Mouse (Mus musculus): ENCODE measurements around the gene Hmga2. TPM values are rescaled to one million over a fixed set of nuclear protein-coding genes. Genes with fewer than 3 reads are reported as not detected.

Gene Hmga2
- 33.2 and 82.1 TPM in 2 replicates for polyA plus RNA-seq (2016; fragmentation: Nextera tagmentation; extraction: Ambion mirVana)

DNA sequence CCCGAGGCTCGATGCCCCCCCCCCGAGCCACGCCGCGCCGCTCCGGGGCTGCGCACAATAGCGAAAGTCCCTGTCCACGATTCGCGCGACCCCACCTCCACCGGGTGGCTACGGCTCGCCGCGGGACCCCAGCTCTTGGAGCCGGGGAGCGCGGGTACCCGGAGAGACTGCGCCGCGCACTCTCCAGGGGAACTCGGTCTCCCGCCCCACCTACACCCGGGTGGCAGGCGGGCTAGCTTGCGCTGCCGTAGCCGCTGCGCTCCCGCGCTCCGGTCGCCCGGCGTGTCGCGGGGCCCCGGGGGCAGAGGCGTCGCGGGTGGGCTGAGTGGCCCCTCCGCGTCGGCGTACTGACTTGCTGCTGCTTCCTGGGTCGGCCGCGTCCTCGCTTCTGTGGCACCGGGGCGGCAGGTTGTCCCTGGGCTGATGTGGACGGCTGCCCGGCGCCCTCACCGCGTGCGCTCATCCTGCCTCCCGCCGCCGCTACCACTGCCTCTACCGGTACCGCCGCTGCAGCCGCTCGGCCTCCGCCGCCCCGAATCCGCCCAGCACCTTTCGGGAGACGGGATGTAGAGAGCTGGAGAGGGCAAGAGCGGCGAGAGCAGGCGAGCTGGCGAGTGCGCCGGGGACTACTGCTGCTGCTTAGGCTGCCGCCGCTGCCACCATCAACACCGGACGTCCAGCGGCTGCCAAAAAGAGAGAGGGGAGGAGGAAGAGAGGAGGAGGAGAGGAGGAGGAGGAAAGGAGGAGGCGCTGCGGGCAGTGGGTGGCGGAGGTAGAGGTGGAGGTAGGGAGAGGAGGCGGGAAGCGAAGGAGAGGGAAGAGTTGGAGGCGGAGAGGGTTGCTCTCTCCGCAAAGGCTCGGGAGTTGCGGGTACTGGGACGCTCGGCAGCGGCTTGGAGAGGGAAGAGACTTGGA is at the start of gene Hmga2:
Hmga2 (minus strand) TSS at position 869 of the 915 bp plus-strand sequence.
- under 1% methylated on average over 99 of the region's 99 CpGs for WGBS
- no peaks in the 10 kb centered on the region for H3K9me3 ChIP-seq
- peaks cover under 1% of the 10 kb centered on the region; the same call in 1 of the 2 replicates for H3K36me3 ChIP-seq
- H3K27ac ChIP-seq: peak within 1 kb of the TSS; percentile 99
- H3K4me3 ChIP-seq: peak within 1 kb of the TSS; percentile 88
- H3K27me3 ChIP-seq (ENCODE audit: insufficient read depth, poor library complexity, severe bottlenecking): no peaks in the 10 kb centered on the region
- peaks cover 18% of the 10 kb centered on the region for H3K4me1 ChIP-seq
- DNase-seq (ENCODE audit: low spot score): no peak

DNA sequence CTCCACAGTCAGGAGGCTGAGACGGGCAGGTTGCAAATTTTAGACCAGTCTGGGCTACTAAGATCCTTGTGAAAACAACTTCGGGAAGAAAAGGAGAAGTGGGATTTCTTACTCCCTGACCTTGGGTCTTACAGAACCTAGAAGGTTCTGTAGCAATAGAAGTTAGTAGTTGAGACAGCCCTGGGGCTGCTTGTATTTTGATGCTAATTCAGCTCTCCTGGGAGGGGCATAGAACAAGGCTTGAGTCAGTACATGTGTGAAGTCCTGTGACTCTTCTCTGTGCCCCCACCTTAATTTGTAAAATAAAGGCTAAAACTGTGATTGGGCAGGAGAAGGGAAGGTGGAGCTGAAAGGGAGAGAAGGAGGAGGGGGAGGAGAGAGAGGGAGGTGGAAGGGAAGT is 46.7 kb upstream of the Hmga2 start:
- H3K27me3 ChIP-seq (ENCODE audit: insufficient read depth, poor library complexity, severe bottlenecking): no peaks in the 10 kb centered on the region
- peaks cover 10% of the 10 kb centered on the region; the same call in 1 of the 2 replicates for H3K4me1 ChIP-seq
- DNase-seq (ENCODE audit: low spot score): no peak
- H3K36me3 ChIP-seq: no peaks in the 10 kb centered on the region
- no peaks in the 10 kb centered on the region for H3K9me3 ChIP-seq
- no peak overlapping the region for H3K27ac ChIP-seq
- H3K4me3 ChIP-seq: no peak overlapping the region
- 85% methylated on average over 2 of the region's 2 CpGs for WGBS

DNA sequence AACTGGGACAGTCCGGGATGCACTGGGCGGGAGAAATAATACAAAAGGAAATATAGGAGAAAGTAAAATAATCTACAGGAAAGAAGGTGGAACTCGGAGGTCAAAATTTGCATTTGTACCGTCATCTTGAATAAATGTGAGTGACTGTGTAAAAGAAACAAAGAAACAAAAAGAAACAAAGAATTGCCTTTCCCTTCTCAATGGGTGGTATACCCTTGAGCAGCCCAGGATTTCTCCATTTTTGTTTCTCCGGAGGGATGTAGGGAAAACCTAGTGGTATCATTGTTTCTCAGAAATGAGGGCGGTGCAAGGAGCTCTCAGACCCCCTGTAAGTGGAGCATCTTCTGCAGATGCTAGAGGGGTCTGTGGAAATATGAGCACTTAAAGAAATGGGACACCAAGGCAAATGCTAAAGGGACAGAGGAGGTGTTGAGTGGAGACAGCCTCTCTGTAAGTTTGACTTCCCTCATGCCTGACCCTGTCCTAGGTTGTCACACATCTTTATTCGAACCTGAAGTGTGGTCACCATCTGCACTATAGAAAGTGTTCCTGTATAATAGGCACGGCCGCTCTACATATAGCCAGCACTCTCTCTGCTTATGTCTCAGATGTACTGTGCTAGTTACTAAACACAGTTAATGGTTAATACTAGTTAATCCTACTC is 45.8 kb upstream of the Hmga2 start:
- Histone ChIP-seq H3K4me1 (peaks cover 10% of the 10 kb centered on the region; the same call in 1 of the 2 replicates), H3K36me3 (no peaks in the 10 kb centered on the region), H3K9me3 (no peaks in the 10 kb centered on the region), H3K4me3 (no peak overlapping the region), H3K27me3 (ENCODE audit: insufficient read depth, poor library complexity, severe bottlenecking) (no peaks in the 10 kb centered on the region), H3K27ac (no peak overlapping the region)
- no peak for DNase-seq (ENCODE audit: low spot score)
- 88% methylated on average over 9 of the region's 9 CpGs for WGBS

DNA sequence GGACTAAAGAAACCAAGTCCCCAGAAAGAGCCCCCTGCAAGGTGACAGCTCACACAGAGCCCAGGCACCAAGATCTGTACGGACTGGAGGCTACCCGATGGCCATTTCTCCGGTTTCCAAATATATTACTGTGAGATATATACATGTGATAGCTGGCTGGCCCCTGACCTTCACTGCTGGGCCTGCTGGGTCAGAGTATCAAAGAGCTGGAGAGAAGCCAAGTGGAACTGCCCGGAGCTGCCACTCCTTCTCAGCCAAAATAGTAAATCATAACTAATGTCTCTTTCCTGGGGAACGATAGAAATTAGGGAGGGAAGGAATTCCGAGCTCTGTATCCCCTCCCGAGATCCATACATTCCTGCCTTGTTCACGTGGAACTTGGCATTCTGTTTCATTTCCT is 40.0 kb upstream of the Hmga2 start:
- WGBS: 53% methylated on average over 8 of the region's 8 CpGs
- Histone ChIP-seq H3K36me3 (no peaks in the 10 kb centered on the region), H3K9me3 (no peaks in the 10 kb centered on the region), H3K4me3 (no peak overlapping the region), H3K27ac (no peak overlapping the region), H3K4me1 (peaks cover 5% of the 10 kb centered on the region; the same call in 1 of the 2 replicates), H3K27me3 (ENCODE audit: insufficient read depth, poor library complexity, severe bottlenecking) (no peaks in the 10 kb centered on the region)
- DNase-seq (ENCODE audit: low spot score): no peak

DNA sequence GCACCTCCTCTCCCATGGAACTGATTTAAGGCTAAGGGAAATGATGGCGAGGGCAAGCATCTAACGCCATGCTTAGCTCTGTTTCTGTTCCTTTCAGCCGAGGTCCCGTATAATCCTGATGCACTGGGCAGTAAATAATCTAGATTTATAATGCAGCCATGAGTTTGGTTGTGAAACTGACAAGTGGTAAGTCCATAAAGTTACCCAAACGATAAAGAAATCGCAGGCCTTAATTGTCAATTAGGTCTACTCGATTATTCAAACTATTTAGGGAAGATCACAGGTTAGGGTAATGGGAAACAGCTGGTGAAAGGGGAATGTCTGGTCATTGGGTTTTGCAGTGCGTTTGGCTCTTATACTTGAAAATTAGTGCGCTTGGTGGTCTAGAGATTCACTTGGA is 37.5 kb upstream of the Hmga2 start:
- WGBS: 79% methylated on average over 9 of the region's 9 CpGs
- H3K27me3 ChIP-seq (ENCODE audit: insufficient read depth, poor library complexity, severe bottlenecking): no peaks in the 10 kb centered on the region
- H3K36me3 ChIP-seq: no peaks in the 10 kb centered on the region
- H3K4me3 ChIP-seq: no peak overlapping the region
- no peak overlapping the region for H3K27ac ChIP-seq
- DNase-seq (ENCODE audit: low spot score): no peak
- H3K4me1 ChIP-seq: peaks cover 5% of the 10 kb centered on the region; the same call in 1 of the 2 replicates
- no peaks in the 10 kb centered on the region for H3K9me3 ChIP-seq

DNA sequence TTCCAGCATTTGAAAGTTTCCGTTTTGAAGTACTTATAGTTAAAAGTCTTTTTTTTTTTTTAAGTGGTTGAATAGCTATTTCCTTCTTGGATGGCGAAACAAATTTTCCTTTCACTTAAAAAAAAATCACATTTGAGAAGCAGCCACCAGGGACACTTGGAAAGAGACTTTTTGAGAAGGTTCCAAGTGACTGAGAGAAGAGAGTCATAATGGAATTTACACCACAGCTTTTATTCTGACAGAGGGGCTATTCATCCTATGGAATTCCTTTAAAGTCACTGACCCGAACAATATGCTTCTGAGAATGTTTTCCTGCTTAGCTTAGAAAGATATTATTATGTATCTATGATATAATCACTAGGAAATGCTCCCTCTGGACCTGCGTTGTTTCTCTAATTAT is 36.7 kb upstream of the Hmga2 start:
- H3K27me3 ChIP-seq (ENCODE audit: insufficient read depth, poor library complexity, severe bottlenecking): no peaks in the 10 kb centered on the region
- DNase-seq (ENCODE audit: low spot score): no peak
- H3K4me1 ChIP-seq: peaks cover 5% of the 10 kb centered on the region; the same call in 1 of the 2 replicates
- H3K9me3 ChIP-seq: no peaks in the 10 kb centered on the region
- H3K27ac ChIP-seq: no peak overlapping the region
- no peak overlapping the region for H3K4me3 ChIP-seq
- no peaks in the 10 kb centered on the region for H3K36me3 ChIP-seq
- WGBS: 71% methylated on average over 4 of the region's 4 CpGs

DNA sequence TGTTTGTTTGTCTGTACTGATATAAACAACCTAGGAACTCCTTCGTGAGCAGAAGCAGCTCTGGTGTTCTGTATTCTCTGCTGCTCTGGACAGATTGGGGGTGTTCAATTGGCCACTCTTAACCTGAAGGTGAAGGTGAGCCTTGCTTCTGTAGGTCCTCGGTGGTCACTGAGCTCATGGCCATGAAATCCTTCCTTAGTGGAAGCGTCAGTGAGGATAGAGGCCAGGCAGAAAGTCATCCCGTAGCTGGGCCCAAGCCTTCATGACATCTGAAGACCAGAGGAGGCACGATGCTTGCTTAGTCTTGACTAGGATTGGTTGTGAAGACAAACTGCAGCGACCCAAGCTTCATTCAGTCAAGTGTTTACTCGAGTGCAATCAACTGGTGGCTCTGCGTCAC is 35.9 kb upstream of the Hmga2 start:
- WGBS: 89% methylated on average over 8 of the region's 8 CpGs
- Histone ChIP-seq H3K36me3 (no peaks in the 10 kb centered on the region), H3K9me3 (no peaks in the 10 kb centered on the region), H3K27me3 (ENCODE audit: insufficient read depth, poor library complexity, severe bottlenecking) (no peaks in the 10 kb centered on the region), H3K4me3 (no peak overlapping the region), H3K4me1 (peaks cover 5% of the 10 kb centered on the region; the same call in 1 of the 2 replicates), H3K27ac (no peak overlapping the region)
- DNase-seq (ENCODE audit: low spot score): no peak

DNA sequence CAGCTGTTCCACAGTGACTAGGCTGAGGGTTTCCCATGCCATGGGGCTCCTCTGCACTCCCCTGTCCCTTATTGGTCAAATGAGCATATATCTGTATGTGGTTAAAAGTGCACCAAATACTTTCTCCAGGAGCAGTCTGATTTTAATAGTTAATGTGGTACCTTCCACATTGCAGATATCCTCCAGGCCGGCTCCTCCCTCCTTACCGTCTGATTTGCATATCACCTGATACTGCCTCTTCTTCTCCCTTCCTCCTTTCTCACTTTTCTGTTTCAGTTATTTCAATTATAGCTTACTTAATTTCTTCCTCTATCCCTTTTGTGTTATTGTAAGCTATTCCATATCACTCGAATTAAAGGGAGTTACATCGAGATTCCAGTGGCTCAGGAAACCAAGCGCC is 27.7 kb upstream of the Hmga2 start:
- Histone ChIP-seq H3K27ac (no peak overlapping the region), H3K9me3 (no peaks in the 10 kb centered on the region)
- 88% methylated on average over 5 of the region's 5 CpGs for WGBS

DNA sequence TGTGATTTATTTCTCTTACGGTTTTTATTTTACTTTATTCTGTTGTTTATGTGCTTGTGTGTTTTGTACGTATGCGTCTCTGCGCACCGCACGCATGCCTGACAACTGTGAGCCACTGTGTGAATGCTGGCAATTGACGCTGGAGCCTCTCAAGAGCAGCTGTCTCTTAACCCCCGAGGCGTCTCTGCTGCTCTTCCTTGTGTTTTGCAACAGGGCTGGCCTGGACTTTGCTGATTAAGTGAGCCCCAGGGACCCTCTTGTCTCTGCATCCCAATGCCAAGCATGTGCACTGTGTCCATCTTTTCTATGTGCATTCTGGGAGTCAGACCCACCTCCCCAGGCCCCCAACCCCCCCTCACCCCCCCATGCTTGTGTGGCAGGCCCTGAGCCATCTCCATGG is 24.5 kb upstream of the Hmga2 start:
- no peaks in the 10 kb centered on the region for H3K4me1 ChIP-seq
- no peak for DNase-seq (ENCODE audit: low spot score)
- no peaks in the 10 kb centered on the region for H3K27me3 ChIP-seq (ENCODE audit: insufficient read depth, poor library complexity, severe bottlenecking)
- H3K36me3 ChIP-seq: no peaks in the 10 kb centered on the region
- H3K27ac ChIP-seq: no peak overlapping the region
- WGBS: 69% methylated on average over 9 of the region's 9 CpGs
- no peaks in the 10 kb centered on the region for H3K9me3 ChIP-seq
- H3K4me3 ChIP-seq: no peak overlapping the region

More for the DNA sequence above, 27.7 kb upstream of the Hmga2 start:
- Histone ChIP-seq H3K36me3 (no peaks in the 10 kb centered on the region), H3K27me3 (ENCODE audit: insufficient read depth, poor library complexity, severe bottlenecking) (no peaks in the 10 kb centered on the region), H3K4me3 (no peak overlapping the region), H3K4me1 (no peaks in the 10 kb centered on the region)
- DNase-seq (ENCODE audit: low spot score): no peak

DNA sequence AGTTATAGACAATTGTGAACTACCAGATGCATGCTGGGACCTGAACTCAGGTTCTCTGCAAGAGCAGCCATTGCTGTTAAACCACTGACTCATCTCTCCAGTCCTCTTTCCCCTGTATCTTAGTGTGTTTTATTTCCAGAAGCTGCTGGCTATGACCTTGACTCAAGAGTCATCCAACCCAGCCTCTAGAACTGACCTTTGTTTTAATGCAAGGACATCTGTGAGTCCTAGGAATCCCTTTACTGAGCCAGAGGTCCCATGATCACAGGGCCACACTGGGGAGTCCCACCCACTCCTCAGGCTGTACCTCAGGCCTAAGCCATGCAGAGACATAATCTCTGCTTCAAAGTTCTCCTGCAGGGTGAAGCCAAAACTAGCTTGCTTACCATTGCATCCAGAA is 21.8 kb upstream of the Hmga2 start:
- Histone ChIP-seq H3K9me3 (no peaks in the 10 kb centered on the region), H3K4me3 (no peak overlapping the region), H3K27ac (no peak overlapping the region), H3K4me1 (0 out of 2 replicates have a peak, but pooled peaks cover 6% of the 10 kb centered on the region), H3K36me3 (no peaks in the 10 kb centered on the region), H3K27me3 (ENCODE audit: insufficient read depth, poor library complexity, severe bottlenecking) (no peaks in the 10 kb centered on the region)
- DNase-seq (ENCODE audit: low spot score): no peak

DNA sequence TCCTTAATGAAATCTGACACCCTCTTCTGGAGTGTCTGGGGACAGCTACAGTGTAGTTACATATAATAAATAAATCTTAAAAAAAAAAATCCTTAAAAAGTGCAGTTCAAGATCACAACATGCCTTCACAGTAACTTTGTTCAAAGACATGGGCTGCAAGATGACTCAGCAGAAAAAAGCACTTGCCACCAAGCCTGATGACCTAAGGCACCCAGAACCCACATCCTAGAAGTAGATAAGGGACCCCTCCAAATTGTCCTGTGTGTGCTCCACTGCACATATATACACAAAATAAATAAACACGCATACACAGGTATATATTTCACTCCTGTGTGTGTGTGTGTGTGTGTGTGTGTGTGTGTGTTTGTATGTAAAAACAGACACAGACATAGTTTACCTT is 18.4 kb upstream of the Hmga2 start:
- 89% methylated on average over 1 of the region's 1 CpGs for WGBS

DNA sequence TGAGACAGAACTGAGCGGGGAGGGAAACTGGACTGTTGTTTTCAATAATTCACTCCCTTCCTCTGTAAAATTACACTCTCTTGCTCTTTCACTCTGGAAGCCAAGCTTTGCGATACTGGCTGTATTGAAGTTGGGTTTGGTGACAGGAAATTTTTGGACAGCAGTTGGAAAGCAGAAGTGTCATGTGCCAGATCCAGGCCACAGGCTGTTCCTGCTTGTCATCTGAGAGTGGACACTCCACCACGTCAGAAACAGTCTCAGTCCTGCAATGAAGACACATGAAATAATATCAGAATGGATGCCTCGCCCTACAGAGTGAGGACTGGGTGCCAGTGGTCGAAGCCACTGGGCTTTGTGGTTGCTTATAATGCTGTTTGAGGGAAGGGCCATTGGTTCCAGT is 15.2 kb upstream of the Hmga2 start:
- no peak overlapping the region for H3K4me3 ChIP-seq
- 0 out of 2 replicates have a peak, but pooled peaks cover 3% of the 10 kb centered on the region for H3K9me3 ChIP-seq
- H3K36me3 ChIP-seq: peaks cover 2% of the 10 kb centered on the region; the same call in 1 of the 2 replicates
- no peaks in the 10 kb centered on the region for H3K27me3 ChIP-seq (ENCODE audit: insufficient read depth, poor library complexity, severe bottlenecking)
- DNase-seq (ENCODE audit: low spot score): no peak
- H3K4me1 ChIP-seq: 0 out of 2 replicates have a peak, but pooled peaks cover 6% of the 10 kb centered on the region
- H3K27ac ChIP-seq: no peak overlapping the region
- WGBS: 80% methylated on average over 5 of the region's 5 CpGs

More for the DNA sequence above, 18.4 kb upstream of the Hmga2 start:
- Histone ChIP-seq H3K4me1 (0 out of 2 replicates have a peak, but pooled peaks cover 6% of the 10 kb centered on the region), H3K36me3 (no peaks in the 10 kb centered on the region), H3K9me3 (no peaks in the 10 kb centered on the region), H3K27me3 (ENCODE audit: insufficient read depth, poor library complexity, severe bottlenecking) (no peaks in the 10 kb centered on the region), H3K4me3 (no peak overlapping the region), H3K27ac (no peak overlapping the region)
- no peak for DNase-seq (ENCODE audit: low spot score)

DNA sequence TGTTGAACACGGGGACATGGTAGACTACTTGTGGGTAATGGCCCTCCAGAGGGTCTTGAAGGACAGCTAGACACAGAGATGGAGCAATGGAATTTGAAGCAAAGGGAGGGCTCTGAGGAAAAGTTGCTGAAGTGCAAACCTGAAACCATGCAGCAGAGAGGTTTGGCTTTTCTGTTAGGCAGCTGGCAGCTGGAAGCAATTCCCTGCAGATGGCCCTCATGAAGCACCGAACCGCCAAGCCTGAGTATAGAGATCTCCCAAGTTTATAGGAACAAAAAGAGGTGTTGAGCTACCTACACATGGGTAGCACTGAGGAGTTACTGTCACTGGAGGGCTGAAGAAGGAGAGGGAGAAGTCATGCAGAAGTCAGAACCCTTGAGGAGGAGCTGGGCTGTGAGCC is 13.3 kb upstream of the Hmga2 start:
- no peak overlapping the region for H3K4me3 ChIP-seq
- peaks cover 2% of the 10 kb centered on the region; the same call in 1 of the 2 replicates for H3K36me3 ChIP-seq
- no peak for DNase-seq (ENCODE audit: low spot score)
- 92% methylated on average over 3 of the region's 3 CpGs for WGBS
- no peak overlapping the region for H3K27ac ChIP-seq
- 0 out of 2 replicates have a peak, but pooled peaks cover 6% of the 10 kb centered on the region for H3K4me1 ChIP-seq
- no peaks in the 10 kb centered on the region for H3K27me3 ChIP-seq (ENCODE audit: insufficient read depth, poor library complexity, severe bottlenecking)
- 0 out of 2 replicates have a peak, but pooled peaks cover 3% of the 10 kb centered on the region for H3K9me3 ChIP-seq
